Mouse (Mus musculus) heart, embryonic 16.5 days (tissue): ENCODE measurements around the gene Lin28a. TPM values are rescaled to one million over a fixed set of nuclear protein-coding genes. Genes with fewer than 3 reads are reported as not detected.
"Not testable (repeated sequence)": the region's sequence is repeated elsewhere in the genome, so short reads cannot be mapped to it uniquely, and the experiment has no call there.

Experiments used
- ATAC-seq: fragments of 200-750 bp; cut with Nextera tagmentation; replicated peaks from 2 replicates; pipeline ENCODE4 v1.8.0; 2017; ENCODE audit warnings: moderate number of reproducible peaks; ENCODE audit not compliant: insufficient read depth, low FRiP score; ENCODE audit errors: extremely low read depth
- H3K27ac ChIP-seq: fragments of 300-500 bp; sonication (generic); 2 replicates; pipeline ENCODE4 v1.5.1; 2014; ENCODE audit warnings: mild to moderate bottlenecking, low read length, control low read depth, moderate library complexity
- H3K27me3 ChIP-seq: fragments of 300-500 bp; sonication (generic); 2 replicates; pipeline ENCODE4 v1.6.1; 2014; ENCODE audit warnings: low read length, mixed read lengths; ENCODE audit not compliant: control insufficient read depth, insufficient read depth
- H3K36me3 ChIP-seq: fragments of 300-500 bp; sonication (generic); 2 replicates; pipeline ENCODE4 v1.6.1; 2014; ENCODE audit not compliant: control insufficient read depth, insufficient read depth
- H3K4me1 ChIP-seq: fragments of 300-500 bp; sonication (generic); 2 replicates; pipeline ENCODE4 v1.6.1; 2014; ENCODE audit warnings: low read length, mixed read lengths; ENCODE audit not compliant: control insufficient read depth, insufficient read depth
- H3K4me2 ChIP-seq: fragments of 300-500 bp; sonication (generic); 2 replicates; pipeline ENCODE4 v1.6.1; 2014; ENCODE audit warnings: low read depth, mild to moderate bottlenecking, control low read depth, low read length
- H3K4me3 ChIP-seq: fragments of 300-500 bp; sonication (generic); 2 replicates; pipeline ENCODE4 v1.5.1; 2014; ENCODE audit warnings: mild to moderate bottlenecking, control low read depth, low read length
- H3K9ac ChIP-seq: fragments of 300-500 bp; sonication (generic); 2 replicates; pipeline ENCODE4 v1.6.1; 2014; ENCODE audit warnings: low read length, control low read depth
- H3K9me3 ChIP-seq: fragments of 300-500 bp; sonication (generic); replicated peaks from 2 replicates; pipeline ENCODE4 v1.6.1; 2016; ENCODE audit warnings: low read length; ENCODE audit not compliant: control insufficient read depth
- WGBS: fragments of 180-500 bp; shearing (Covaris S2); extraction: QIAGEN DNeasy Blood & Tissue Kit; methylation state at CpG from one replicate; pipeline ENCODE4 v1.1.7; 2014; 5-methylcytosine and 5-hydroxymethylcytosine counted together
- polyA plus RNA-seq: library from polyadenylated mRNA; unstranded; fragments of >200 nt; fragmentation: Nextera tagmentation; extraction: Ambion mirVana; gene quantifications from 2 replicates; pipeline ENCODE4 v1.2.1, GENCODE M21; 2015

The Lin28a gene
- polyA plus RNA-seq, 1 experiment from 2014 or later, result not detected

DNA sequence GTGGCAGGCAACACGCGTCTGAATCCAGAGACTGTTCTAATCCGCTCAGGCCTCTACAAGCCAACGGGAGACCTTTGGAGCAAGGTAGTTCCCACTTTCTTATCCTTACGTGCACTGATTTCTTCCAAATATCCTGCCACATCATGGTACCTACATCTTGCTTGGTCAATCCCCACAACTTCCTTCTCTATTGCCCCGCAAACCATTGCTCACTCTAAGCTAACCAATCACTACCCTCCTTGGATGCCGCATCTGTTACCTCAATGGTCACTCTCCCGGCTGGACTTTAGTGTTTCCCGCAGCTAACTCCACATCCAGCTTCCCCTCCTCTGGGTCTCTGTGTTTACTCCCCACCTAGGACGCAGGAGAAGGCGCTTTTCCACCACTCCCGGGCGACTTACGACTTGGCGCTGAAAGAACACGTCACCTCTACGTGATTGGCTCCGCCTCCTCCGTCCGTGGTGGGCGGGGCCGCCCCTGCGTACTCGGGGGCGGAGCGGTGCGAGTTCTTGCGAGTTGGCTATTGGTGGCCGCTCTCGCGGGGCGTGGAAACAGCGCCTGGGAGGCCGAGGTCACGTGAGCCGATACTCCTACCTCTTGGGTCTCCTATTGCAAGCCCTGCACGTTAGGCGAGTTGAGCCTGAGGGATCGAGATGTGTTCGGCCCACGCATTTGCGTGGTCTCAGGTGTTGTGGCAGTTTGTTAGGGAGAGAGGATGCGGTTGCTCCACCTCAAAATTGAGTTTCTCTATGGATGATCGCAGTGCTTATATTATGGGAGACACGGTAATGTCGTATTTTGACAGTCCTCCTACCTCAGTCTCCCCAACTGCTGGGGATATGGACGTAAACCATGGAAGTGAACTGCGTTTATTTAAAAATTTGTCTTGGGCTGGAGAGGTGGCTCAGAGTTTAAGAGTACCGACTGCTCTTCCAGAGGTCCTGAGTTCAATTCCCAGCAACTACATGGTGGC, 17.9 kb downstream of the Lin28a start, which contains the start of gene Dhdds:
Gene Dhdds, minus strand, starts transcription at position 453 of the 973 bp plus-strand sequence.
- H3K27ac ChIP-seq, result peak within 1 kb of the TSS; percentile 68
- ATAC-seq, result peak; percentile 98

GRCm38 (mm10) chr4:133994697-133995096, 23.9 kb downstream of the Lin28a start:
- Histone ChIP-seq H3K9ac (no peak overlapping the region), H3K9me3 (no peaks in the 10 kb centered on the region), H3K27ac (no peak overlapping the region), H3K4me1 (peaks cover 2% of the 10 kb centered on the region; the same call in 1 of the 2 replicates), H3K4me3 (no peak overlapping the region), H3K4me2 (no peak overlapping the region), H3K27me3 (no peaks in the 10 kb centered on the region), H3K36me3 (peaks cover 43% of the 10 kb centered on the region)
- WGBS, result 89% methylated on average over 8 of the region's 8 CpGs
- ATAC-seq, result no peak

More for the DNA sequence above, 17.9 kb downstream of the Lin28a start, which contains the start of gene Dhdds:
- Histone ChIP-seq H3K36me3 (peaks cover 5% of the 10 kb centered on the region), H3K27me3 (no peaks in the 10 kb centered on the region), H3K4me3 (peak within 1 kb of the TSS; percentile 90), H3K4me1 (peaks cover 10% of the 10 kb centered on the region), H3K9ac (peak within 1 kb of the TSS; percentile 89), H3K4me2 (peak within 1 kb of the TSS; percentile 94), H3K9me3 (no peaks in the 10 kb centered on the region)
- under 1% methylated on average over 49 of the region's 49 CpGs for WGBS

- H3K27me3 ChIP-seq, result no peaks in the 10 kb centered on the region
- H3K9ac ChIP-seq, result no peak overlapping the region
- no peak overlapping the region for H3K4me3 ChIP-seq
- H3K4me1 ChIP-seq, result no peaks in the 10 kb centered on the region
- peaks cover 45% of the 10 kb centered on the region for H3K36me3 ChIP-seq
- WGBS, result 84% methylated on average over 13 of the region's 13 CpGs
- ATAC-seq, result no peak
- no peak overlapping the region for H3K4me2 ChIP-seq
- H3K9me3 ChIP-seq, result no peaks in the 10 kb centered on the region
- H3K27ac ChIP-seq, result no peak overlapping the region
Observed at GRCm38 (mm10) chr4:133991087-133991660, 27.5 kb downstream of the Lin28a start.

DNA sequence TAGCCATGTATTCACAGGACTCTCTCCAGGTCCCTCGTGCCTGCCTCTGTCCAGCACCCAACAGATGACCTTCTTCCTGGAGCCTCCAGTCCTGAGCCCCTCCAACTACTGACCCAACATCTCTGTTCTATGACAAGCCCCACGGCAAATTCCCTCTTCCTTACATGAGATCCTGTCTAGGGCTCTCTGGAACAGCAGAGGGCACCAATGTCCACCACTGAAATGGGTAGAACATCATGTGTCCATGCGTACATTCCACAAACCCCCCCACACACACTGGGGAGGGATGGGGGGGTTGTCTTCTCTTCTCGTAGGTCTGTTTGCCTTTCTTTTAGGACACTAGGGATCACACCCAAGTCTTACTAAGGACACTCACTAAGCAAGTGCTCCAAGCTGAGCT, 28.6 kb downstream of the Lin28a start:
- 59% methylated on average over 4 of the region's 4 CpGs for WGBS
- no peaks in the 10 kb centered on the region for H3K9me3 ChIP-seq
- H3K4me2 ChIP-seq, result no peak overlapping the region
- no peaks in the 10 kb centered on the region for H3K4me1 ChIP-seq
- H3K4me3 ChIP-seq, result no peak overlapping the region
- H3K27ac ChIP-seq, result no peak overlapping the region
- no peak overlapping the region for H3K9ac ChIP-seq
- H3K27me3 ChIP-seq, result no peaks in the 10 kb centered on the region
- peaks cover 47% of the 10 kb centered on the region for H3K36me3 ChIP-seq
- no peak for ATAC-seq

- H3K9ac ChIP-seq, ATAC-seq, H3K27ac ChIP-seq, H3K4me1 ChIP-seq, H3K27me3 ChIP-seq, H3K4me2 ChIP-seq, H3K4me3 ChIP-seq, H3K9me3 ChIP-seq: not testable (repeated sequence)
- peaks cover 31% of the 10 kb centered on the region for H3K36me3 ChIP-seq
- WGBS, result 88% methylated on average over 8 of the region's 8 CpGs
Observed at GRCm38 (mm10) chr4:133988289-133988688, 30.4 kb downstream of the Lin28a start.

DNA sequence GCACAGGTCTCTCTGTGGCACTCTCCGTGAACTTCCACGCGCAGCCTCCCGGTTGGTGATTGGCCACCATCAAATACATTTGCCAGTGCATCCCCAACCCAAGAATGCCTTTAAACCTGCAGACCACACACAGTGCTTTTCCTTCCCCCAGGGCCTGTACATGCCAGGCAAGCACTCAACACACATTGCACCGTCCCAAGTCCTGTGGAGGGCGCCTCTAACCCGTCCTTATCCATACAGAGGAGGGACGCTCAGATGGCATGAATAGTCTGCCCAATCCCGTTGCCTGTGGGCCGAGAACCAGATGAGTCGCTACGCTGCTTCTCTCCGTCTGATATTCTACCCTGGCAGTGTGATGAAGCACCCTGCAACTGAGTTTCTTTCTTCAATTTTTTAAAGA, 35.7 kb downstream of the Lin28a start:
- no peak overlapping the region for H3K4me3 ChIP-seq
- no peak overlapping the region for H3K27ac ChIP-seq
- no peaks in the 10 kb centered on the region for H3K9me3 ChIP-seq
- H3K4me2 ChIP-seq, result no peak overlapping the region
- peaks cover 10% of the 10 kb centered on the region for H3K36me3 ChIP-seq
- no peak overlapping the region for H3K9ac ChIP-seq
- WGBS, result 90% methylated on average over 13 of the region's 13 CpGs
- ATAC-seq, result no peak
- no peaks in the 10 kb centered on the region for H3K27me3 ChIP-seq
- peaks cover 18% of the 10 kb centered on the region for H3K4me1 ChIP-seq

DNA sequence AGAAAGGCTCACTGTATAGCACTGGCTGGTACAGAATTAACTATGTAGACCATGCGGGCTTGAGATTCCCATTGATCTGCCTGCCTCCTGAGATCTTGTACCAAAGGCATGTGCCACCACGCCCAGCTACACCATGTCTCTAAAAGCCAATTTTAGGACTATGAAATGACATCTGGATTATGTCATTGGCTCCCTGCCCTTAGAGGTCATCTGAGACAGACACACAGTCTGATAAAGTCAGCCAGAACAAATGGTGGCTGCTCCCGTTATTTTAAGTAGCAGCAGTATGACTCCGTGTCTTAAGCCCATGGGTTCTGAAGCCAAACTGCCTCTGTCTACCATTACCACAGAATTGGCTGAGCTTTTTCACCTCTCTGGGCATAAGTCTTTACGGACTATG, 38.1 kb downstream of the Lin28a start:
- H3K27ac ChIP-seq, result peak overlapping the region; percentile 90
- 0 out of 2 replicates have a peak overlapping the region, but pooled peaks have one; percentile 11 for H3K9ac ChIP-seq
- 0 out of 2 replicates have a peak, but pooled peaks cover 5% of the 10 kb centered on the region for H3K36me3 ChIP-seq
- WGBS, result 31% methylated on average over 5 of the region's 5 CpGs
- no peak overlapping the region; the same call in 1 of the 2 replicates for H3K4me3 ChIP-seq
- no peaks in the 10 kb centered on the region for H3K27me3 ChIP-seq
- H3K9me3 ChIP-seq, result no peaks in the 10 kb centered on the region
- H3K4me2 ChIP-seq, result peak overlapping the region; percentile 41
- ATAC-seq, result peak; percentile 89
- H3K4me1 ChIP-seq, result peaks cover 18% of the 10 kb centered on the region

GRCm38 (mm10) chr4:133978021-133978711, 40.5 kb downstream of the Lin28a start:
- H3K4me1 ChIP-seq, result peaks cover 23% of the 10 kb centered on the region
- H3K4me2 ChIP-seq, result no peak overlapping the region
- WGBS, result 90% methylated on average over 10 of the region's 10 CpGs
- no peak for ATAC-seq
- no peak overlapping the region for H3K4me3 ChIP-seq
- H3K27me3 ChIP-seq, result no peaks in the 10 kb centered on the region
- no peak overlapping the region for H3K9ac ChIP-seq
- H3K27ac ChIP-seq, result no peak overlapping the region
- H3K36me3 ChIP-seq, result 0 out of 2 replicates have a peak, but pooled peaks cover 5% of the 10 kb centered on the region
- no peaks in the 10 kb centered on the region for H3K9me3 ChIP-seq
